14 mouse cellular contexts compared by ENCODE assay signal in the genomic region with DNA sequence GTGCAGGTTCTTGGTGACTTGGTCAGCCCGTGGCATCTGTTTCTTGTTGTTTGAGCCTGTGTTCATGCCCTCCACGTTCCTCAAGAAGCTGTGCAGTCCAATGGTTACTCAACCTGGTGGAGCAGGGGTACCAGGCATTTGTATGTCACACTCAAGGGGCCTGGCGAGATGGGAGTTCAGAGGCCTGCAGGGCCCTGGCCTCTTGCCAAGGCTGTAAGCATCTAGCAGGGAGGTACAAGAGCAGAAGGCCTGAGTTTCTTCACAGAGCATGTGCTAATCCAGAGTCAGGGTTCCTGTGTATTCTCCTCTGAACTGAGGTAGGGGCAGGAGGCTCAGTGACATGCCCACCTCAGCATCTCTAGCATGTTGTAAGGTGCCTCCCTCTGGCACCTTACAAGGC. TPM values are rescaled to one million over a fixed set of nuclear protein-coding genes. Genes with fewer than 3 reads are reported as not detected.
DNase-seq lines count a peak whose midpoint lies in the region; ATAC-seq and TF ChIP-seq lines count a peak whose summit lies in the region.
"Had no signal": no experiment of that assay in that cellular context is flagged by ENCODE, and none has a peak within 500 bp of the region (broad histone marks: within the 10 kb centered on the region; RNA-seq: fewer than 3 reads in every experiment).

No protein-coding gene starts in this region.

- H3K27ac ChIP-seq in gastrocnemius, adult 2 months: no peak overlapping the region
- H3K27ac ChIP-seq in layer of hippocampus, adult 2 months: peak overlapping the region; percentile 18; the same call in 1 of the 2 replicates
- H3K27ac ChIP-seq in forebrain, embryonic 15.5 days (replicated peaks): peak overlapping the region; percentile 46
- H3K27ac ChIP-seq: intestine, embryonic 15.5 days; liver, embryonic 14.5 days had no signal

- no peaks in the 10 kb centered on the region for H3K9me3 ChIP-seq in forebrain, embryonic 15.5 days
- H3K9me3 ChIP-seq: intestine, embryonic 15.5 days had no signal

- H3K36me3 ChIP-seq in forebrain, embryonic 15.5 days: no peaks in the 10 kb centered on the region
- H3K36me3 ChIP-seq: intestine, embryonic 15.5 days had no signal

- H3K4me1 ChIP-seq in forebrain, embryonic 15.5 days: peaks cover 15% of the 10 kb centered on the region
- H3K4me1 ChIP-seq: intestine, embryonic 15.5 days had no signal

- no peak for TF ChIP-seq CTCF in gastrocnemius, adult 2 months (IDR thresholded peaks at IDR 0.05)
- TF ChIP-seq CTCF in layer of hippocampus, adult 2 months (conservative IDR thresholded peaks at IDR 0.05): no peak

- DNase-seq in gastrocnemius, adult 2 months: peak; percentile 19
- no peak for DNase-seq in gastrocnemius, postnatal 36 days
- no peak for DNase-seq in layer of hippocampus, adult 2 months (ENCODE audit: low spot score in 2 of 2)
- no peak for DNase-seq in layer of hippocampus, adult 18-20 months (ENCODE audit: low spot score in 2 of 2)
- peak; percentile 47 for DNase-seq in MN1 (ENCODE audit: low spot score)
- DNase-seq in frontal cortex, postnatal 36 days (ENCODE audit: low spot score in 2 of 2): no peak
- DNase-seq: adrenal gland, postnatal 14 days; embryo, embryonic 11 days; heart, adult 11 months had no signal

- intact Hi-C loops in gastrocnemius, adult 2 months (cut with DNase I): no loop called here
- intact Hi-C loops in gastrocnemius, postnatal 36 days (cut with DNase I): no loop called here

- no peak overlapping the region for H3K9ac ChIP-seq in forebrain, embryonic 15.5 days (replicated peaks)
- H3K9ac ChIP-seq: intestine, embryonic 15.5 days; liver, embryonic 14.5 days had no signal

- H3K27me3 ChIP-seq in forebrain, embryonic 15.5 days: no peaks in the 10 kb centered on the region

- no peak for ATAC-seq in forebrain, embryonic 15.5 days (replicated peaks)
- ATAC-seq: intestine, embryonic 15.5 days had no signal

- 62% methylated on average over 3 of the region's 3 CpGs for WGBS in forebrain, embryonic 15.5 days

- no peak overlapping the region for H3K4me3 ChIP-seq in gastrocnemius, adult 2 months
- no peak overlapping the region for H3K4me3 ChIP-seq in layer of hippocampus, adult 2 months
- no peak overlapping the region for H3K4me3 ChIP-seq in forebrain, embryonic 15.5 days
- H3K4me3 ChIP-seq: intestine, embryonic 15.5 days had no signal

- no peak overlapping the region for H3K4me2 ChIP-seq in forebrain, embryonic 15.5 days (replicated peaks)
- H3K4me2 ChIP-seq: intestine, embryonic 15.5 days had no signal

RNA-seq across cellular contexts. Expression of gene Lrtm2, which starts 17.5 kb away (rescaled TPM):
- under 1 TPM; 0.22 to 0.77 TPM for total RNA-seq in gastrocnemius, adult 2 months (2021)
- total RNA-seq in gastrocnemius, postnatal 36 days (2021): under 1 TPM; 0.31 to 0.47 TPM
- 10 to 100 TPM; 43.3 to 44.6 TPM for total RNA-seq in layer of hippocampus, adult 2 months (2021)
- total RNA-seq in layer of hippocampus, adult 18-20 months (2021): 10 to 100 TPM; 44.3 to 47.4 TPM
- polyA plus RNA-seq in forebrain, embryonic 15.5 days (2015; fragmentation: Nextera tagmentation; extraction: Ambion mirVana): 3.5 and 3.7 TPM in 2 replicates
- total RNA-seq: adrenal gland, postnatal 14 days; MEL had no signal
- polyA plus RNA-seq: limb, embryonic 11.5 days had no signal

Comparison
In these comparisons a context has a peak if more than half of its experiments do, and no peak if none do; other contexts are left out.
1. DNase-seq: peak in gastrocnemius, adult 2 months (single experiment) and MN1 (single experiment); none in gastrocnemius, postnatal 36 days (0 of 2), layer of hippocampus, adult 2 months (0 of 2), layer of hippocampus, adult 18-20 months (0 of 2) and frontal cortex, postnatal 36 days (0 of 2).
2. RNA of gene Lrtm2, which starts 17.5 kb away (total RNA-seq): 44.3 to 47.4 TPM in layer of hippocampus, adult 18-20 months and 43.3 to 44.6 TPM in layer of hippocampus, adult 2 months; 0.22 to 0.77 TPM in gastrocnemius, adult 2 months and 0.31 to 0.47 TPM in gastrocnemius, postnatal 36 days; every median in the first group is over 10 times any median in the second.